Mouse (Mus musculus) MEL (cell line): ENCODE results near the gene Tsfm. TPM values are rescaled to one million over a fixed set of nuclear protein-coding genes. Genes with fewer than 3 reads are reported as not detected.

Experiments used
- DNase-seq: peaks from one replicate; pipeline ENCODE4 v3.0.0; 2011; ENCODE audit warnings: low read depth, low spot score
- H3K27ac ChIP-seq: 2 replicates; pipeline ENCODE4 v1.5.1; 2012; ENCODE audit warnings: low read depth, mild to moderate bottlenecking, control low read depth, low read length, moderate library complexity; ENCODE audit not compliant: control insufficient read depth
- H3K27me3 ChIP-seq, 2 experiments: fragments of 150-350 bp in 1 of 2; sonication (generic) in 1 of 2; 2 replicates each; pipeline ENCODE4 v1.6.1; 2012; ENCODE audit warnings: low read length in 2 of 2, mild to moderate bottlenecking in 2 of 2, improper control_type of control experiment in 1 of 2, moderate library complexity in 1 of 2; ENCODE audit not compliant: insufficient read depth in 2 of 2, control insufficient read depth in 1 of 2
- H3K36me3 ChIP-seq, 2 experiments: 2 replicates each; pipeline ENCODE4 v1.6.1; 2012 to 2014; ENCODE audit warnings: low read length in 2 of 2, improper control_type of control experiment in 1 of 2, inconsistent platforms in 1 of 2, mild to moderate bottlenecking in 1 of 2; ENCODE audit not compliant: insufficient read depth in 2 of 2, control insufficient read depth in 1 of 2
- H3K4me1 ChIP-seq, 2 experiments: fragments of 150-350 bp in 1 of 2; sonication (generic) in 1 of 2; 2 replicates each; pipeline ENCODE4 v1.6.1; 2012; ENCODE audit warnings: low read length in 2 of 2, improper control_type of control experiment in 1 of 2, mild to moderate bottlenecking in 1 of 2; ENCODE audit not compliant: insufficient read depth in 2 of 2, control insufficient read depth in 1 of 2
- H3K4me3 ChIP-seq, 2 experiments: fragments of 150-350 bp in 1 of 2; sonication (generic) in 1 of 2; 2 replicates each; pipeline ENCODE4 v1.5.1; 2012; ENCODE audit warnings: low read depth in 2 of 2, low read length in 2 of 2, mild to moderate bottlenecking in 2 of 2, moderate library complexity in 2 of 2, control low read depth in 1 of 2, improper control_type of control experiment in 1 of 2; ENCODE audit not compliant: control insufficient read depth in 1 of 2, insufficient read depth in 1 of 2
- H3K79me2 ChIP-seq: 2 replicates; pipeline ENCODE4 v1.6.1; 2012; ENCODE audit warnings: mild to moderate bottlenecking, low read length, moderate library complexity; ENCODE audit not compliant: control insufficient read depth, poor library complexity, insufficient read depth
- H3K9ac ChIP-seq: 2 replicates; pipeline ENCODE4 v1.6.1; 2012; ENCODE audit warnings: low read depth, mild to moderate bottlenecking, control low read depth, low read length, moderate library complexity; ENCODE audit not compliant: control insufficient read depth, poor library complexity, severe bottlenecking
- H3K9me3 ChIP-seq: fragments of 150-350 bp; sonication (generic); replicated peaks from 2 replicates; pipeline ENCODE4 v1.6.1; 2012; ENCODE audit warnings: mild to moderate bottlenecking, low read length, improper control_type of control experiment, moderate library complexity; ENCODE audit not compliant: insufficient read depth
- BHLHE40 ChIP-seq: IDR thresholded peaks from 2 replicates; pipeline ENCODE4 v1.6.1; 2012; ENCODE audit warnings: low read depth, mild to moderate bottlenecking, inconsistent platforms, low read length, improper control_type of control experiment, borderline replicate concordance
- CHD1 ChIP-seq: IDR thresholded peaks from 2 replicates; pipeline ENCODE4 v1.6.1; 2012; ENCODE audit warnings: low read depth, mild to moderate bottlenecking, inconsistent platforms, low read length, improper control_type of control experiment
- CTCF ChIP-seq, 3 experiments: IDR thresholded peaks in 2 of 3; conservative IDR thresholded peaks in 1 of 3; 2 replicates each; pipeline ENCODE4 v1.5.1; 2011 to 2012; ENCODE audit warnings: low read length in 3 of 3, low read depth in 2 of 3, mild to moderate bottlenecking in 2 of 3, improper control_type of control experiment in 1 of 3, inconsistent platforms in 1 of 3, mixed read lengths in 1 of 3, moderate library complexity in 1 of 3; ENCODE audit not compliant: control insufficient read depth in 1 of 3, insufficient read depth in 1 of 3, poor library complexity in 1 of 3, severe bottlenecking in 1 of 3
- E2F4 ChIP-seq: IDR thresholded peaks from 2 replicates; pipeline ENCODE4 v1.6.1; 2011; ENCODE audit warnings: low read depth, low read length, improper control_type of control experiment, borderline replicate concordance
- EP300 ChIP-seq, 2 experiments: IDR thresholded peaks; 2 replicates each; pipeline ENCODE4 v1.6.1; 2011; ENCODE audit warnings: improper control_type of control experiment in 2 of 2, low read length in 2 of 2, low read depth in 1 of 2, mild to moderate bottlenecking in 1 of 2
- GABPA ChIP-seq: IDR thresholded peaks from 2 replicates; pipeline ENCODE4 v1.6.1; 2012; ENCODE audit warnings: low read depth, mild to moderate bottlenecking, inconsistent platforms, low read length, improper control_type of control experiment, moderate library complexity
- GATA1 ChIP-seq: IDR thresholded peaks from 2 replicates; pipeline ENCODE4 v1.6.1; 2011; ENCODE audit warnings: low read depth, low read length, improper control_type of control experiment
- KAT2A ChIP-seq: conservative IDR thresholded peaks from 2 replicates; pipeline ENCODE4 v1.6.1; 2012; ENCODE audit warnings: low read depth, low read length, improper control_type of control experiment, inconsistent platforms
- MAX ChIP-seq: IDR thresholded peaks from 2 replicates; pipeline ENCODE4 v1.6.1; 2011; ENCODE audit warnings: low read length, improper control_type of control experiment
- MEF2A ChIP-seq: IDR thresholded peaks from 2 replicates; pipeline ENCODE4 v1.6.1; 2014; ENCODE audit warnings: low read depth, mild to moderate bottlenecking, inconsistent platforms, low read length, improper control_type of control experiment; ENCODE audit not compliant: poor library complexity, insufficient replicate concordance, severe bottlenecking; ENCODE audit errors: extremely low read depth
- MYB ChIP-seq: IDR thresholded peaks from 2 replicates; pipeline ENCODE4 v1.6.1; 2011; ENCODE audit warnings: mild to moderate bottlenecking, low read depth, low read length, improper control_type of control experiment
- MYC ChIP-seq: IDR thresholded peaks from 2 replicates; pipeline ENCODE4 v1.6.1; 2011; ENCODE audit warnings: low read depth, mild to moderate bottlenecking, low read length, improper control_type of control experiment, moderate library complexity
- POLR2AphosphoS5 ChIP-seq: IDR thresholded peaks from 2 replicates; pipeline ENCODE4 v1.6.1; 2012; ENCODE audit warnings: low read depth, borderline replicate concordance, mild to moderate bottlenecking, inconsistent platforms, low read length, moderate library complexity, mixed read lengths
- RAD21 ChIP-seq: IDR thresholded peaks from 2 replicates; pipeline ENCODE4 v1.6.1; 2011; ENCODE audit warnings: mild to moderate bottlenecking, low read depth, low read length, improper control_type of control experiment
- RCOR1 ChIP-seq: IDR thresholded peaks from 2 replicates; pipeline ENCODE4 v1.6.1; 2012; ENCODE audit warnings: low read depth, mild to moderate bottlenecking, inconsistent platforms, low read length, improper control_type of control experiment
- SMC3 ChIP-seq: IDR thresholded peaks from 2 replicates; pipeline ENCODE4 v1.6.1; 2011; ENCODE audit warnings: low read depth, low read length, improper control_type of control experiment
- TCF12 ChIP-seq: IDR thresholded peaks from 2 replicates; pipeline ENCODE4 v1.6.1; 2014; ENCODE audit warnings: low read depth, mild to moderate bottlenecking, inconsistent platforms, low read length, improper control_type of control experiment, moderate library complexity
- UBTF ChIP-seq: IDR thresholded peaks from 2 replicates; pipeline ENCODE4 v1.6.1; 2012; ENCODE audit warnings: low read depth, mild to moderate bottlenecking, inconsistent platforms, low read length, improper control_type of control experiment, moderate library complexity, borderline replicate concordance; ENCODE audit not compliant: insufficient read depth
- ZC3H11A ChIP-seq: IDR thresholded peaks from 2 replicates; pipeline ENCODE4 v1.6.1; 2012; ENCODE audit warnings: low read depth, mild to moderate bottlenecking, inconsistent platforms, low read length, improper control_type of control experiment
- ZMIZ1 ChIP-seq: IDR thresholded peaks from 2 replicates; pipeline ENCODE4 v1.6.1; 2012; ENCODE audit warnings: low read depth, mild to moderate bottlenecking, inconsistent platforms, low read length, improper control_type of control experiment, moderate library complexity
- polyA plus RNA-seq, 2 experiments: library from polyadenylated mRNA; stranded (reverse) in 1 of 2; unstranded in 1 of 2; fragments of >175 nt in 1 of 2; fragments of >200 nt in 1 of 2; gene quantifications; 2 replicates each; pipeline versions ENCODE4 v1.2.1 to v1.2.4; 2012; ENCODE audit warnings: low replicate concordance in 2 of 2, low read depth in 1 of 2; ENCODE audit not compliant: insufficient read length in 2 of 2, insufficient read depth in 1 of 2, missing spikeins in 1 of 2
- total RNA-seq: library from RNA; depleted of rRNA; stranded (reverse); fragments of 300-350 nt; gene quantifications from 2 replicates; pipeline ENCODE4 v1.2.3, GENCODE M21; 2012

Gene Tsfm
- total and polyA plus RNA-seq, 3 experiments, result 84.7 to 90.0 TPM; not detected in 1

DNA sequence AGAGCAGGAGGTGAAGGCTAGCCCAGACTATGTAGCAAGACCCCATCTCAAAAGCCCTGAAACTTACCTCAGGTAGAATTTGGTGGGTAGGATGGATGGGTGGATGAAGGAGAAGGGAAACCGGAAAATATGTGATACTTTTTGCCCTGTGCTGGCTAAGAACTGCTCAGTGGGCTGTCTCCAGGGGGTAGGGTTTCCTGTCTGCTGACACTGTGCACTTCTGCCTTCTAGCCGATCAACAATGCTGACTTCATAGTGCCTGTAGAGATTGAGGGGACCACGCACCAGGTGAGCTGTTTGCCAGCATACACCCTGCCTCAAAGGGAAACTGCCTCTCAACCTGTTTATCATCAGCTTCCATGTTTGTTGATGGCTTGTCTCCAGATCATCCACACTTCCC is 37.0 kb downstream of the Tsfm start:
- Histone ChIP-seq H3K27ac (no peak overlapping the region), H3K4me1 (peaks cover 0 to 7% of the 10 kb centered on the region in 2 experiments; a peak in 1 of 4 replicates), H3K36me3 (peaks cover 0 to 4% of the 10 kb centered on the region in 2 experiments; a peak in 1 of 4 replicates), H3K27me3 (no peaks in the 10 kb centered on the region), H3K9ac (no peak overlapping the region), H3K4me3 (no peak overlapping the region), H3K9me3 (no peaks in the 10 kb centered on the region), H3K79me2 (no peaks in the 10 kb centered on the region)
- DNase-seq, result no peak
- no peak for TF ChIP-seq UBTF
- TF ChIP-seq MEF2A, result no peak
- no peak for TF ChIP-seq CHD1
- TF ChIP-seq RAD21, result no peak
- no peak for TF ChIP-seq MYB
- TF ChIP-seq MYC, result no peak
- no peak for TF ChIP-seq ZC3H11A
- no peak for TF ChIP-seq MAX
- no peak for TF ChIP-seq EP300 (IDR thresholded peaks at IDR 0.05; ENCODE audit: low read depth in 1 of 2, low read length in 2 of 2)
- no peak for TF ChIP-seq RCOR1
- no peak for TF ChIP-seq POLR2AphosphoS5
- TF ChIP-seq GATA1, result no peak

DNA sequence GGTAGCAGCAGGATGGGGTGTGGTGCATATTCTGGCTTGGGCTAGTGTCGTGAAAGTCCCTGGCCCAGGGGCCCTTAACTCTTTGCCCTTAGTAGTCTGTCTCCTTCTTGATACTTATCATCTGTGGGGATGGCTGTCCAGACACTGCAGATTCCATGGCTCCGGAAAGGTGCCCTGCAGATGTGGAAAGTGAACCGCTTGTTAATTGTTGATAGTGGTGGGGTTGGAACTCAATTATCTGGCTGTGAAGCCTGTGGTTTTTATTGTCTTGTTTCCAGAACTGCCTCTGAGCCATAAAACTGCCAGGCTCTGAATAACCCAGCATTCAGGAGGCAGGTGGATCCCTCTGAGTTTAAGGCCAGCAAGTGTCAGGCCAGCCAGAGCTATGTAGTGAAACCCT is 39.0 kb downstream of the Tsfm start:
- H3K4me3 ChIP-seq, result no peak overlapping the region
- no peak overlapping the region for H3K9ac ChIP-seq
- peaks cover 2 to 10% of the 10 kb centered on the region in 2 experiments; a peak in 2 of 4 replicates for H3K4me1 ChIP-seq
- H3K9me3 ChIP-seq, result no peaks in the 10 kb centered on the region
- H3K36me3 ChIP-seq, result peaks cover 0 to 8% of the 10 kb centered on the region in 2 experiments; a peak in 3 of 4 replicates
- no peaks in the 10 kb centered on the region for H3K27me3 ChIP-seq
- TF ChIP-seq E2F4 (no peak), ZMIZ1 (no peak), MYC (no peak), BHLHE40 (no peak), TCF12 (no peak), UBTF (no peak), SMC3 (no peak), CTCF (IDR thresholded peaks at IDR 0.05 in 2 of 3, conservative IDR thresholded peaks at IDR 0.05 in 1 of 3; ENCODE audit: control insufficient read depth in 1 of 3, insufficient read depth in 1 of 3, low read depth in 2 of 3, low read length in 3 of 3, poor library complexity in 1 of 3, severe bottlenecking in 1 of 3) (no peak), POLR2AphosphoS5 (no peak), KAT2A (no peak), RAD21 (no peak), GABPA (no peak)
- no peak overlapping the region for H3K27ac ChIP-seq
- no peaks in the 10 kb centered on the region; the same call in 1 of the 2 replicates for H3K79me2 ChIP-seq
- DNase-seq, result no peak
